Mouse (Mus musculus) E14TG2a.4 (cell line): Measurements from ENCODE around the gene Rbpj.

Experiments used
- CTCF ChIP-seq: conservative IDR thresholded peaks from 2 replicates; pipeline ENCODE4 v1.5.1; 2014; ENCODE audit warnings: low read length
- NANOG ChIP-seq: IDR thresholded peaks from 2 replicates; pipeline ENCODE4 v1.6.1; 2014; ENCODE audit warnings: borderline replicate concordance, low read length, mixed read lengths
- POU5F1 ChIP-seq: IDR thresholded peaks from 2 replicates; pipeline ENCODE4 v1.6.1; 2014; ENCODE audit warnings: low read length, borderline replicate concordance

DNA sequence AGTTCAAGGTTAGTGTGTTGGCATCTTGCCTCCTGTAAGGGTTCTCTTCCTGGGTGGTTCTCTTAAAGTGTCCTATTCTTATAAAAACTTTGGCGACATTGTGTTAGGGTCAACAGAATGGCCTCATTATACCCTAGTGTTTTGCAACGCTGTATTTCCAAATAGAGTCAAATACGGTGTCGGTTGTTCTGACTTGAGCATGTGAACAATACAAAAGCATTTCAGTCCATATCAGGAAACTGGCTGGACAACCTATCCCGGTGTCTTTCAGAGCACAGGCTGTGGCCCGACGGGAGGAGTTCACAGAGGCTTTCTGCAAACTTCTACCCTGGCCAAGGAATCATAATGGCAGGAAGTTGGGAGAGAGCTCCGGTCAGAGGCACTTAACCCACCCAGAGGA lies 226.1 kb downstream of the Rbpj start:
- TF ChIP-seq CTCF, result no peak
- TF ChIP-seq POU5F1, result no peak
- no peak for TF ChIP-seq NANOG
